Mouse (Mus musculus) forebrain, embryonic 10.5 days (tissue): ENCODE measurements around the gene Zfp60. TPM values are rescaled to one million over a fixed set of nuclear protein-coding genes. Genes with fewer than 3 reads are reported as not detected.

Source experiments
- DNase-seq: peaks from one replicate; pipeline ENCODE4 v3.0.0-alpha.2; 2017; ENCODE audit warnings: low spot score; ENCODE audit errors: extremely low spot score
- H3K27ac ChIP-seq: fragments of 300-500 bp; sonication (generic); 2 replicates; pipeline ENCODE4 v1.5.1; 2016; ENCODE audit warnings: mild to moderate bottlenecking
- H3K27me3 ChIP-seq: fragments of 300-500 bp; sonication (generic); 2 replicates; pipeline ENCODE4 v1.6.1; 2016; ENCODE audit warnings: mild to moderate bottlenecking; ENCODE audit not compliant: poor library complexity, severe bottlenecking
- H3K36me3 ChIP-seq: fragments of 300-500 bp; sonication (generic); replicated peaks from 2 replicates; pipeline ENCODE4 v1.6.1; 2016; ENCODE audit warnings: mild to moderate bottlenecking, moderate library complexity
- H3K4me1 ChIP-seq: fragments of 300-500 bp; sonication (generic); 2 replicates; pipeline ENCODE4 v1.6.1; 2016
- H3K4me3 ChIP-seq: fragments of 300-500 bp; sonication (generic); 2 replicates; pipeline ENCODE4 v1.5.1; 2016; ENCODE audit warnings: mild to moderate bottlenecking, moderate library complexity
- H3K9me3 ChIP-seq: fragments of 300-500 bp; sonication (generic); 2 replicates; pipeline ENCODE4 v1.6.1; 2016; ENCODE audit warnings: mild to moderate bottlenecking, moderate library complexity
- WGBS: fragments of 180-500 bp; shearing (Covaris S2); methylation state at CpG from one replicate; pipeline ENCODE4 v1.1.7; 2016; 5-methylcytosine and 5-hydroxymethylcytosine counted together
- polyA plus RNA-seq: library from polyadenylated mRNA; unstranded; fragments of >200 nt; fragmentation: Nextera tagmentation; extraction: Ambion mirVana; gene quantifications from 2 replicates; pipeline ENCODE4 v1.2.1, GENCODE M21; 2016

The Zfp60 gene
- polyA plus RNA-seq, 1 experiment from 2014 or later, result 70.8 TPM

DNA sequence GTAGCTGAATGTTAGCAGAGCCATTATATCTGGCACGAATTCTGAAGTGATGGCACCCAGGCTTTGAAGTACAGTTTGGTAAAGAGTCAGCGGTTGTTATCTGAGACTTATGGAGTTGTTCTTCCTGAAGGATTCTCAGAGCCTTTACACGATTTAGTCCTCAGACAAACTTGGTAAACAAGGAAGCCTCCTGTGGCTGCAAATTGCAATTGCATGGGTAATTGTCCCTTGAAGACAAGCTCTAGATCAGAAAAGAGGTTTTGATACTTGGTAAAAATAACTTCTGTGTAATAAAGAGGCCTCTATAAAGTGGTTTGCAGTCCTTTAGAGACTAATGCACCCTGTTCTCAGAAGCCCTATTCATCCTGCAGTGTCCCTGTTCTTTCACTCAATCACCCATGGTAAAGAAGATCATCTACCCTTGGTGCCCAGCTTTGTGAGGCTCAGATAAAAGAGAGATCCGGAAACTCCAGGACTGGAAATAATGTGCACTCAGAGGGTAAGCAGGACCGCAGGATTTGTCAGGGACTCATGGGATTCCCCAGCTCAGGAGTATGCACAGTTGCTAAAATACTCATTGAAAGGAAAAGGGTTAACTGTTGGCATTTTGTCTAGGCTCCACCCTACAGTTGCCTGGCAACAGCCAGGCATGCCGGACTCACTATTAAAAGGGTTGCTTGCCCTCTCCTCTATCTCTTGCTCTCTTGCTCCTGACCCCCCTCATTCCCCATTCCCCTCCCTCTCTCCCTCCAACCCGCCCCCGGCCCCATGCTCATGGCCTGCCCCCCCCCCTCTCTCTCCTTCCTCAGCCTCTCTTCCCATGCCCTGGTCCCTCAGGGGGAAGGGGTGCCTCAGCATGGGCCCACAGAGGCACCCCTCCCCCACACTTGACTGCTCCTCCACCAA, 67.0 kb downstream of the Zfp60 start:
- 24% methylated on average over 7 of the region's 8 CpGs for WGBS
- Histone ChIP-seq H3K4me1 (peaks cover 62% of the 10 kb centered on the region), H3K36me3 (peaks cover 7% of the 10 kb centered on the region; the same call in 1 of the 2 replicates), H3K27me3 (no peaks in the 10 kb centered on the region), H3K27ac (peak overlapping the region; percentile 84), H3K4me3 (peak overlapping the region; percentile 30), H3K9me3 (peaks cover 6% of the 10 kb centered on the region)
- peak; percentile 78 for DNase-seq

DNA sequence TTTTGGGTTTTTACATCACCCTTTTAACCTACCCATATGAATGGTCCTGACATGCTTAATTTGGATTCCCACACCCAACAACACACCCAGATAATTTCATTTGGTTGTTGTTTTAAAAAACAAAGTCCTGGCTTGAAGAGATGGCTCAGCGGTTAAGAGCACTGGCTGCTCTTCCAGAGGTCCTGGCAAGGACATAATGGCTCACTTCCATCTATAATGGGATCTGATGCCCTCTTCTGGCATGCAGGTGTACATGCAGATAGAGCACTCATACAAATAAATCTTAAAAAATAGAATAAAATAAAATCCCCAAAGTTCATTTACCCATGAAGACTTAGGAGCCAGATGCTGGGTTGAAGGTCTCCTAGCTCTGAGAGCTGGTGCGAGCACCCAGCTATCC, 69.9 kb downstream of the Zfp60 start:
- Histone ChIP-seq H3K4me3 (no peak overlapping the region), H3K27ac (peak overlapping the region; percentile 84), H3K36me3 (peaks cover 7% of the 10 kb centered on the region; the same call in 1 of the 2 replicates), H3K27me3 (no peaks in the 10 kb centered on the region), H3K9me3 (peaks cover 6% of the 10 kb centered on the region), H3K4me1 (peaks cover 52% of the 10 kb centered on the region)
- no peak for DNase-seq
- 60% methylated on average over 2 of the region's 2 CpGs for WGBS

DNA sequence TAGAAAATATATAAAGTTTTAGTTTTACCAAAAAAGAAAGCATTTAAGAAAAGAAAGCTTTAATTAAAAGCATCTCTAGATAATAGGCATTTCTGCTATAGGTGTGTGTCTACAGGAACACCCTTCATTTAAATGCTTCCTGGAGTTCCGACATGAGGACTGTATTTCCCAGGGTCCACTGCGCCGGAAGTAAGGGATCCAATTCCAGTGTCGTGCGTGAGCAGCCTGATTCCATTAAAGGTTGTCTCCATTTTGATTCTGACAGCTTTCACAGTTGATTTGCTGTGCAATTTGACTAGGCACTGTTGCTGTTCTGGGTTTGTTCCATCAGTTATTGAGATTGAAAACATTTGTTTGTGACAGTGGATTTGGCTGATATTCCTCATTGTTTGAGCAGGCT, 71.8 kb downstream of the Zfp60 start:
- 74% methylated on average over 5 of the region's 5 CpGs for WGBS
- Histone ChIP-seq H3K36me3 (peaks cover 11% of the 10 kb centered on the region), H3K9me3 (no peaks in the 10 kb centered on the region), H3K27ac (no peak overlapping the region), H3K4me1 (peaks cover 42% of the 10 kb centered on the region), H3K4me3 (no peak overlapping the region), H3K27me3 (no peaks in the 10 kb centered on the region)
- no peak for DNase-seq

Other genes starting within 250 kb of the Zfp60 start
- gene Sertad1, start 244.5 kb upstream of the Zfp60 start, polyA plus RNA-seq, result 17.7 and 18.6 TPM in 2 replicates
- gene Prx, start 232.1 kb upstream of the Zfp60 start, polyA plus RNA-seq, result 3.1 TPM in 2 replicates
- gene Hipk4, start 208.1 kb upstream of the Zfp60 start, polyA plus RNA-seq, result 0.41 and 0.63 TPM in 2 replicates
- 41.9 and 42.0 TPM in 2 replicates for gene Pld3, start 178.2 kb upstream of the Zfp60 start, polyA plus RNA-seq
- gene 2310022A10Rik, start 178.2 kb upstream of the Zfp60 start, polyA plus RNA-seq, result 38.8 and 39.3 TPM in 2 replicates
- 73.3 and 78.8 TPM in 2 replicates for gene Akt2, start 139.8 kb upstream of the Zfp60 start, polyA plus RNA-seq
- 2.8 and 3.7 TPM in 2 replicates for gene Ttc9b, start 77.5 kb upstream of the Zfp60 start, polyA plus RNA-seq
- gene Map3k10, start 56.8 kb upstream of the Zfp60 start, polyA plus RNA-seq, result 7.9 and 8.3 TPM in 2 replicates
- 6.7 and 7.6 TPM in 2 replicates for gene Zfp607b, start 42.0 kb upstream of the Zfp60 start, polyA plus RNA-seq
- gene Zfp626, start 75.8 kb downstream of the Zfp60 start, polyA plus RNA-seq, result 1.9 and 2.2 TPM in 2 replicates
- 9.7 and 11.6 TPM in 2 replicates for gene Zfp59, start 107.2 kb downstream of the Zfp60 start, polyA plus RNA-seq
- gene Zfp607a, start 126.1 kb downstream of the Zfp60 start, polyA plus RNA-seq, result 4.7 and 5.0 TPM in 2 replicates
- 10.6 and 12.0 TPM in 2 replicates for gene Zfp974, start 198.1 kb downstream of the Zfp60 start, polyA plus RNA-seq
- gene Zfp780b, start 247.8 kb downstream of the Zfp60 start, polyA plus RNA-seq, result 21.3 and 23.1 TPM in 2 replicates